26 mouse cellular contexts compared by ENCODE assay signal in genomic region chr3:99156987-99157386, GRCm38 (mm10). TPM values are rescaled to one million over a fixed set of nuclear protein-coding genes. Genes with fewer than 3 reads are reported as not detected.
DNase-seq lines count a peak whose midpoint lies in the region; ATAC-seq lines count a peak whose summit lies in the region.
"Had no signal": no experiment of that assay in that cellular context is flagged by ENCODE, and none has a peak within 500 bp of the region (broad histone marks: within the 10 kb centered on the region; RNA-seq: fewer than 3 reads in every experiment).

No protein-coding gene starts in this region.

- no peak overlapping the region for H3K4me2 ChIP-seq in forebrain, embryonic 14.5 days (ENCODE audit: low read length)
- no peak overlapping the region for H3K4me2 ChIP-seq in midbrain, embryonic 14.5 days (ENCODE audit: low read length)
- H3K4me2 ChIP-seq in midbrain, embryonic 11.5 days: no peak overlapping the region
- no peak overlapping the region for H3K4me2 ChIP-seq in forebrain, embryonic 16.5 days (ENCODE audit: low read length)
- H3K4me2 ChIP-seq: heart, embryonic 11.5 days; hindbrain, embryonic 15.5 days; kidney, embryonic 15.5 days; liver, embryonic 12.5 days had no signal

- peak; percentile 66 for DNase-seq in forebrain, embryonic 14.5 days (ENCODE audit: low spot score)
- no peak for DNase-seq in forebrain, embryonic 10.5 days (ENCODE audit: extremely low spot score, low spot score)
- peak; percentile 14 for DNase-seq in midbrain, embryonic 14.5 days
- no peak for DNase-seq in midbrain, embryonic 11.5 days (ENCODE audit: low spot score, missing footprints)
- DNase-seq in MN1 (ENCODE audit: low spot score): peak; percentile 20
- DNase-seq in layer of hippocampus, postnatal 25 days (ENCODE audit: extremely low spot score in 1 of 2, low spot score in 1 of 2): no peak
- no peak for DNase-seq in heart, adult 18-20 months
- DNase-seq: adrenal gland, postnatal 14 days; cerebellum, adult 18-20 months; gastrocnemius, postnatal 14 days; heart, adult 11 months; heart, postnatal 36 days; kidney, adult 18-20 months; liver, postnatal 0 days; right cerebral cortex, adult 18-20 months; spleen, adult 18-20 months; thymus, adult 2 months; thymus, postnatal 36 days had no signal

- ATAC-seq in forebrain, embryonic 14.5 days: peak; percentile 68
- no peak for ATAC-seq in midbrain, embryonic 14.5 days (ENCODE audit: low FRiP score, low TSS enrichment)
- ATAC-seq in midbrain, embryonic 11.5 days (ENCODE audit: low FRiP score): no peak
- ATAC-seq in forebrain, embryonic 16.5 days: peak; percentile 40; the same call in 1 of the 2 replicates
- ATAC-seq: liver, postnatal 0 days; lung, postnatal 0 days had no signal

- no peaks in the 10 kb centered on the region for H3K27me3 ChIP-seq in forebrain, embryonic 14.5 days (replicated peaks; ENCODE audit: control insufficient read depth, insufficient read depth, low read length)
- no peaks in the 10 kb centered on the region for H3K27me3 ChIP-seq in forebrain, embryonic 10.5 days (ENCODE audit: poor library complexity, severe bottlenecking)
- no peaks in the 10 kb centered on the region for H3K27me3 ChIP-seq in midbrain, embryonic 14.5 days (ENCODE audit: control insufficient read depth, insufficient read depth, low read length)
- H3K27me3 ChIP-seq in midbrain, embryonic 11.5 days (ENCODE audit: control insufficient read depth, insufficient read depth, low read length): no peaks in the 10 kb centered on the region
- no peaks in the 10 kb centered on the region for H3K27me3 ChIP-seq in forebrain, embryonic 16.5 days (replicated peaks; ENCODE audit: control insufficient read depth, insufficient read depth, low read length)
- H3K27me3 ChIP-seq: hindbrain, embryonic 15.5 days; kidney, embryonic 15.5 days; liver, embryonic 12.5 days had no signal

- no peaks in the 10 kb centered on the region for H3K36me3 ChIP-seq in forebrain, embryonic 14.5 days (ENCODE audit: control insufficient read depth, insufficient read depth, low read length)
- H3K36me3 ChIP-seq in forebrain, embryonic 10.5 days (replicated peaks): 0 out of 2 replicates have a peak, but pooled peaks cover 5% of the 10 kb centered on the region
- no peaks in the 10 kb centered on the region for H3K36me3 ChIP-seq in midbrain, embryonic 14.5 days (ENCODE audit: control insufficient read depth, insufficient read depth, low read length)
- H3K36me3 ChIP-seq in midbrain, embryonic 11.5 days (ENCODE audit: control insufficient read depth, insufficient read depth, low read length): no peaks in the 10 kb centered on the region
- H3K36me3 ChIP-seq in forebrain, embryonic 16.5 days (ENCODE audit: control insufficient read depth, insufficient read depth): no peaks in the 10 kb centered on the region
- H3K36me3 ChIP-seq: hindbrain, embryonic 15.5 days; kidney, embryonic 15.5 days had no signal

- H3K27ac ChIP-seq in forebrain, embryonic 14.5 days (ENCODE audit: low read depth, low read length): no peak overlapping the region
- no peak overlapping the region for H3K27ac ChIP-seq in forebrain, embryonic 10.5 days
- no peak overlapping the region for H3K27ac ChIP-seq in midbrain, embryonic 14.5 days (replicated peaks; ENCODE audit: low read depth, low read length)
- no peak overlapping the region for H3K27ac ChIP-seq in midbrain, embryonic 11.5 days (ENCODE audit: low read depth, low read length)
- no peak overlapping the region for H3K27ac ChIP-seq in forebrain, embryonic 16.5 days (ENCODE audit: low read length)
- H3K27ac ChIP-seq: hindbrain, embryonic 15.5 days; kidney, embryonic 15.5 days; liver, embryonic 12.5 days; stomach, postnatal 0 days had no signal

- no peak overlapping the region; the same call in 1 of the 2 replicates for H3K9ac ChIP-seq in forebrain, embryonic 14.5 days (ENCODE audit: low read length)
- H3K9ac ChIP-seq in midbrain, embryonic 14.5 days (replicated peaks; ENCODE audit: low read length): no peak overlapping the region
- H3K9ac ChIP-seq in midbrain, embryonic 11.5 days (ENCODE audit: low read length): no peak overlapping the region
- no peak overlapping the region for H3K9ac ChIP-seq in forebrain, embryonic 16.5 days (replicated peaks; ENCODE audit: low read depth, low read length)
- H3K9ac ChIP-seq: hindbrain, embryonic 15.5 days; kidney, embryonic 15.5 days; liver, embryonic 12.5 days; liver, postnatal 0 days had no signal

- no peak overlapping the region for H3K4me3 ChIP-seq in forebrain, embryonic 14.5 days (ENCODE audit: low read depth, low read length)
- no peak overlapping the region for H3K4me3 ChIP-seq in forebrain, embryonic 10.5 days
- no peak overlapping the region for H3K4me3 ChIP-seq in midbrain, embryonic 14.5 days (replicated peaks; ENCODE audit: low read depth, low read length)
- H3K4me3 ChIP-seq in midbrain, embryonic 11.5 days (ENCODE audit: low read depth, low read length): no peak overlapping the region
- H3K4me3 ChIP-seq in forebrain, embryonic 16.5 days (replicated peaks; ENCODE audit: low read length): no peak overlapping the region
- H3K4me3 ChIP-seq: erythroblast, embryonic 14.5 days; hindbrain, embryonic 15.5 days; kidney, embryonic 15.5 days; liver, embryonic 12.5 days had no signal

- H3K4me1 ChIP-seq in forebrain, embryonic 14.5 days (ENCODE audit: control insufficient read depth, insufficient read depth, low read length): peaks cover 16% of the 10 kb centered on the region; the same call in 1 of the 2 replicates
- H3K4me1 ChIP-seq in forebrain, embryonic 10.5 days: no peaks in the 10 kb centered on the region; the same call in 1 of the 2 replicates
- H3K4me1 ChIP-seq in midbrain, embryonic 14.5 days (ENCODE audit: control insufficient read depth, insufficient read depth, low read length): no peaks in the 10 kb centered on the region
- no peaks in the 10 kb centered on the region for H3K4me1 ChIP-seq in midbrain, embryonic 11.5 days (ENCODE audit: control insufficient read depth, insufficient read depth, low read length)
- peaks cover 10% of the 10 kb centered on the region for H3K4me1 ChIP-seq in forebrain, embryonic 16.5 days (replicated peaks; ENCODE audit: control insufficient read depth, insufficient read depth, low read length)
- H3K4me1 ChIP-seq: kidney, embryonic 15.5 days had no signal

- 26% methylated on average over 1 of the region's 1 CpGs for WGBS in forebrain, embryonic 14.5 days
- WGBS in forebrain, embryonic 10.5 days: 76% methylated on average over 1 of the region's 1 CpGs
- 38% methylated on average over 1 of the region's 1 CpGs for WGBS in midbrain, embryonic 14.5 days
- WGBS in midbrain, embryonic 11.5 days: 57% methylated on average over 1 of the region's 1 CpGs
- 13% methylated on average over 1 of the region's 1 CpGs for WGBS in forebrain, embryonic 16.5 days

- H3K9me3 ChIP-seq in forebrain, embryonic 14.5 days (replicated peaks; ENCODE audit: control insufficient read depth, low read length): 0 out of 2 replicates have a peak, but pooled peaks cover 3% of the 10 kb centered on the region
- H3K9me3 ChIP-seq in forebrain, embryonic 10.5 days: peaks cover 10% of the 10 kb centered on the region; the same call in 1 of the 2 replicates
- no peaks in the 10 kb centered on the region for H3K9me3 ChIP-seq in midbrain, embryonic 14.5 days (ENCODE audit: control insufficient read depth, low read length)
- H3K9me3 ChIP-seq in midbrain, embryonic 11.5 days (ENCODE audit: control insufficient read depth, low read length): no peaks in the 10 kb centered on the region; the same call in 1 of the 2 replicates
- peaks cover 4% of the 10 kb centered on the region; the same call in 1 of the 2 replicates for H3K9me3 ChIP-seq in forebrain, embryonic 16.5 days (ENCODE audit: control insufficient read depth, low read length)
- H3K9me3 ChIP-seq: kidney, embryonic 15.5 days; liver, embryonic 12.5 days had no signal

RNA-seq across cellular contexts. Expression of gene Wars2, which starts 16.1 kb away (rescaled TPM):
- polyA plus RNA-seq in forebrain, embryonic 14.5 days (2014; fragmentation: Nextera tagmentation; extraction: Ambion mirVana): 4.9 and 5.6 TPM in 2 replicates
- 7.3 and 7.6 TPM in 2 replicates for polyA plus RNA-seq in forebrain, embryonic 10.5 days (2016; fragmentation: Nextera tagmentation; extraction: Ambion mirVana)
- polyA plus RNA-seq in midbrain, embryonic 14.5 days (2014; fragmentation: Nextera tagmentation; extraction: Ambion mirVana): 2.9 and 6.3 TPM in 2 replicates
- polyA plus RNA-seq in midbrain, embryonic 11.5 days (2014; fragmentation: Nextera tagmentation; extraction: Ambion mirVana): 6.1 and 6.9 TPM in 2 replicates
- 6.3 and 7.6 TPM in 2 replicates for polyA plus RNA-seq in forebrain, embryonic 16.5 days (2015; fragmentation: Nextera tagmentation; extraction: Ambion mirVana)
- 10 to 100 TPM in 1 of 2 experiments, 1 to 10 TPM in 1; 7.2 to 10.1 TPM for total RNA-seq in layer of hippocampus, postnatal 25 days (2021)
- 1 to 10 TPM; 7.4 to 8.3 TPM for total RNA-seq in heart, adult 18-20 months (2021)

Comparison
In these comparisons a context has a peak if more than half of its experiments do, and no peak if none do; other contexts are left out.
1. DNase-seq: peak in forebrain, embryonic 14.5 days (single experiment), midbrain, embryonic 14.5 days (single experiment) and MN1 (single experiment); none in forebrain, embryonic 10.5 days (single experiment), midbrain, embryonic 11.5 days (single experiment), layer of hippocampus, postnatal 25 days (0 of 2) and heart, adult 18-20 months (0 of 2).
2. ATAC-seq: peak in forebrain, embryonic 14.5 days (single experiment) and forebrain, embryonic 16.5 days (single experiment); none in midbrain, embryonic 14.5 days (single experiment) and midbrain, embryonic 11.5 days (single experiment).